Mouse (Mus musculus): ENCODE measurements around the gene Srgap1. TPM values are rescaled to one million over a fixed set of nuclear protein-coding genes. Genes with fewer than 3 reads are reported as not detected.
A peak's percentile ranks its signal among the peaks of the same experiment; 100 is the strongest.

The Srgap1 gene
- polyA plus RNA-seq, 1 experiment from 2014 or later, result 18.7 TPM

DNA sequence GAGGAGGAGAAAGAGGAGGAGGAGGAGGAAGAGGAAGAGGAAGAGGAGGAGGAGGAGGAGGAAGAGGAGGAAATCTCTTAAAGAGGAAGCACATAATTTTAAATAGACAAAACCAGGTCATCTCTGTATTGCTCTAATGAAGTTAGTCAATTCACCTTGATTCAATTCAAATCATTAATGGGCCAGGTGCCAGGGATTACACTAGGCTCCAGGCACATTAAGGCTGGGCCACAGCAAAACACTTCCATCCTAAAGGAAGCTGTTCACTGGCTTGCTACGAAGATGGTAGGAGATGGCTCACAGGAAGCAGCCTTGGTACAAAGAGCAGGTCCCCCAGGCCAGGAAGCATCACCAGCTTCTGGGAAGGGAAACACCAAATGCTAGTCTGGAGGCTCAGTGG, 189.0 kb downstream of the Srgap1 start:
- Histone ChIP-seq H3K9ac (ENCODE audit: low read depth, low read length) (no peak overlapping the region), H3K4me3 (ENCODE audit: low read length) (no peak overlapping the region), H3K4me2 (replicated peaks; ENCODE audit: low read depth, low read length) (no peak overlapping the region), H3K27ac (ENCODE audit: low read depth, low read length) (no peak overlapping the region), H3K4me1 (ENCODE audit: control insufficient read depth, insufficient read depth, low read length) (0 out of 2 replicates have a peak, but pooled peaks cover 8% of the 10 kb centered on the region), H3K27me3 (ENCODE audit: control insufficient read depth, insufficient read depth, low read length) (no peaks in the 10 kb centered on the region), H3K36me3 (ENCODE audit: control insufficient read depth, insufficient read depth, low read length) (0 out of 2 replicates have a peak, but pooled peaks cover 4% of the 10 kb centered on the region), H3K9me3 (ENCODE audit: control insufficient read depth, low read length) (no peaks in the 10 kb centered on the region)
- no peak for ATAC-seq (ENCODE audit: low FRiP score, low TSS enrichment)
- WGBS, result 90% methylated on average over 1 of the region's 1 CpGs

DNA sequence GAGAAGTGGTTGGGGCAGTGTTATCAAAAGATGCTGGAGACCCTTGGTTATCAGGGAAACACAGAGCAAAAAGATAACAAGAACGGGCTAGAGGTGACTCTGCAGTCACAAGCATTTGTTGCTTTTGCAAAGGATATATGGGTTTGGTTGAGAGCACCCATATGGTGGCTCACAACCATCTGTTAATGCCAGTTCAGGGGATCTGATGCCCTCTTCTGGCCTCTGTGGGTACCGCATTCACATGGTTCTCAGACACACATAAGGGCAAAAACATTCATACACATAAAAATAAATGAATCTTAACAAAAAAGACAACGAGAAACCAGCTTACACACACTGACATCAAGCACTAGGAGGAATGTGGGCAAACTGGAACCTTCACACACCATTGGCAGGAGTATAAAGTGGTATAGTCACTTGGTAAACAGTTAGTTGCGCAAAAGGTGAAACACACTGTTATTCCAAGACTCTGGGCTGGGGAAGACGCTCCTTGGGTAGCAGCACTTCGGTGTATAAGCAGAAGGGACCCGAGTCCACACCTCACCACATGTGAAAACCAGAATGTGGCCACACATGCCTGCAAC, 191.2 kb downstream of the Srgap1 start:
- ATAC-seq (ENCODE audit: low FRiP score, low TSS enrichment), result no peak
- Histone ChIP-seq H3K27me3 (ENCODE audit: control insufficient read depth, insufficient read depth, low read length) (no peaks in the 10 kb centered on the region), H3K9me3 (ENCODE audit: control insufficient read depth, low read length) (no peaks in the 10 kb centered on the region), H3K4me3 (ENCODE audit: low read length) (no peak overlapping the region), H3K27ac (ENCODE audit: low read depth, low read length) (no peak overlapping the region), H3K4me1 (ENCODE audit: control insufficient read depth, insufficient read depth, low read length) (0 out of 2 replicates have a peak, but pooled peaks cover 8% of the 10 kb centered on the region), H3K4me2 (replicated peaks; ENCODE audit: low read depth, low read length) (no peak overlapping the region), H3K9ac (ENCODE audit: low read depth, low read length) (no peak overlapping the region), H3K36me3 (ENCODE audit: control insufficient read depth, insufficient read depth, low read length) (0 out of 2 replicates have a peak, but pooled peaks cover 4% of the 10 kb centered on the region)
- WGBS, result 85% methylated on average over 7 of the region's 7 CpGs

DNA sequence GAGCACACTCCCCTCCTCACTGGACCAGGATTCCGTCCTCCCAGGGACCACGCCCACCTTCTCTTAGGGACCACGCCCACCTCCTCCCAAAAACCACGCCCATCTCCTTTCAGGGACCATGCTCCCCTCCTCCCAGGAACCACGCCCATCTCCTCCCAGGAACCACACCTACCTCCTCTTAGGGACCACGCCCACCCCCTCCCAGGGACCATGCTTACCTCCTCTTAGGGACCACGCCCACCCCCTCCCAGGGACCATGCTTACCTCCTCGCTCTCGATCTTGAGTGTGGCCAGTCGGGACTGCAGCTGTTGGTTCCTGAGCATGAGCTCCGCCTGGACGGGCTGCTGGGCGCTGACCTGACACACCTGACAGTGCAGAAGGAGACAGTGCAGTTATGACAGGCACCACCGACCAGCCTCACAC, 193.7 kb downstream of the Srgap1 start:
- H3K27ac ChIP-seq (ENCODE audit: low read depth, low read length), result no peak overlapping the region
- H3K4me2 ChIP-seq (replicated peaks; ENCODE audit: low read depth, low read length), result no peak overlapping the region
- 39% methylated on average over 14 of the region's 14 CpGs for WGBS
- no peaks in the 10 kb centered on the region for H3K4me1 ChIP-seq (ENCODE audit: control insufficient read depth, insufficient read depth, low read length)
- 0 out of 2 replicates have a peak, but pooled peaks cover 4% of the 10 kb centered on the region for H3K36me3 ChIP-seq (ENCODE audit: control insufficient read depth, insufficient read depth, low read length)
- no peak overlapping the region for H3K4me3 ChIP-seq (ENCODE audit: low read length)
- no peak overlapping the region for H3K9ac ChIP-seq (ENCODE audit: low read depth, low read length)
- no peaks in the 10 kb centered on the region for H3K9me3 ChIP-seq (ENCODE audit: control insufficient read depth, low read length)
- ATAC-seq (ENCODE audit: low FRiP score, low TSS enrichment), result peak; percentile 53
- no peaks in the 10 kb centered on the region for H3K27me3 ChIP-seq (ENCODE audit: control insufficient read depth, insufficient read depth, low read length)

DNA sequence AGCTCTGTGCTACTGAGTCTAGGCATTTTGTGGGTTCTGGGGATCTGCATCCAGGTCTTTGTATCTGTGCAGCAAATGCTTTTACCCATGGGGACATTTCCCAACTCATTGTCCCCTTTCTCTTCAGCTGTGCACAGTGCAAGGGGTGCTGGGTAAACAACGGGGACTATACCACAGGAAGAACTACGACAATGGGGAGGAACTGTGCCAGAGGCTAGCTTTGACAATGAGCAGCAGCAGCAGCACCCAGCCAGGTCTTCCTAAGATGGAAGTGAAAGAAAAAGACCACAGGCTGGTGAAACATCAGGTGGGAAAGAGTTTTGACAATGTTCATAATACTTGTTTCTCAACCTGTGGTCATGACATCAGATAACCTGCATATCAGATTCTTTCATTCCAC, 197.6 kb downstream of the Srgap1 start:
- Histone ChIP-seq H3K36me3 (ENCODE audit: control insufficient read depth, insufficient read depth, low read length) (peaks cover 4% of the 10 kb centered on the region; the same call in 1 of the 2 replicates), H3K27ac (ENCODE audit: low read depth, low read length) (no peak overlapping the region), H3K9ac (ENCODE audit: low read depth, low read length) (no peak overlapping the region), H3K4me2 (replicated peaks; ENCODE audit: low read depth, low read length) (no peak overlapping the region), H3K9me3 (ENCODE audit: control insufficient read depth, low read length) (no peaks in the 10 kb centered on the region), H3K4me1 (ENCODE audit: control insufficient read depth, insufficient read depth, low read length) (no peaks in the 10 kb centered on the region), H3K27me3 (ENCODE audit: control insufficient read depth, insufficient read depth, low read length) (no peaks in the 10 kb centered on the region), H3K4me3 (ENCODE audit: low read length) (no peak overlapping the region)
- ATAC-seq (ENCODE audit: low FRiP score, low TSS enrichment), result no peak
- WGBS, result 80% methylated on average over 2 of the region's 2 CpGs

- H3K9me3 ChIP-seq (ENCODE audit: control insufficient read depth, low read length), result no peaks in the 10 kb centered on the region
- H3K36me3 ChIP-seq (ENCODE audit: control insufficient read depth, insufficient read depth, low read length), result no peaks in the 10 kb centered on the region; the same call in 1 of the 2 replicates
- no peak for ATAC-seq (ENCODE audit: low FRiP score, low TSS enrichment)
- no peak overlapping the region for H3K9ac ChIP-seq (ENCODE audit: low read depth, low read length)
- no peak overlapping the region for H3K4me3 ChIP-seq (ENCODE audit: low read length)
- H3K27me3 ChIP-seq (ENCODE audit: control insufficient read depth, insufficient read depth, low read length), result no peaks in the 10 kb centered on the region
- WGBS, result 88% methylated on average over 7 of the region's 7 CpGs
- no peak overlapping the region for H3K4me2 ChIP-seq (replicated peaks; ENCODE audit: low read depth, low read length)
- no peaks in the 10 kb centered on the region for H3K4me1 ChIP-seq (ENCODE audit: control insufficient read depth, insufficient read depth, low read length)
- no peak overlapping the region for H3K27ac ChIP-seq (ENCODE audit: low read depth, low read length)
These were observed 201.4 kb downstream of the Srgap1 start for GRCm38 (mm10) chr10:121845677-121846076.

GRCm38 (mm10) chr10:121837166-121837898, 209.8 kb downstream of the Srgap1 start:
- 25% methylated on average over 16 of the region's 16 CpGs for whole genome bisulfite sequencing
- Histone ChIP-seq H3K9ac (ENCODE audit: low read depth, low read length) (no peak overlapping the region), H3K36me3 (ENCODE audit: control insufficient read depth, insufficient read depth, low read length) (peaks cover 13% of the 10 kb centered on the region; the same call in 1 of the 2 replicates), H3K9me3 (ENCODE audit: control insufficient read depth, low read length) (0 out of 2 replicates have a peak, but pooled peaks cover 3% of the 10 kb centered on the region), H3K27me3 (ENCODE audit: control insufficient read depth, insufficient read depth, low read length) (no peaks in the 10 kb centered on the region), H3K4me2 (replicated peaks; ENCODE audit: low read depth, low read length) (peak overlapping the region; percentile 32), H3K4me3 (ENCODE audit: low read length) (peak overlapping the region; percentile 11; the same call in 1 of the 2 replicates), H3K27ac (ENCODE audit: low read depth, low read length) (peak overlapping the region; percentile 89), H3K4me1 (ENCODE audit: control insufficient read depth, insufficient read depth, low read length) (peaks cover 13% of the 10 kb centered on the region)
- peak; percentile 86 for ATAC-seq (ENCODE audit: low FRiP score, low TSS enrichment)

- Histone ChIP-seq H3K4me3 (ENCODE audit: low read length) (peak overlapping the region; percentile 11), H3K27me3 (ENCODE audit: control insufficient read depth, insufficient read depth, low read length) (no peaks in the 10 kb centered on the region), H3K9ac (ENCODE audit: low read depth, low read length) (0 out of 2 replicates have a peak overlapping the region, but pooled peaks have one; percentile 18), H3K27ac (ENCODE audit: low read depth, low read length) (peak overlapping the region; percentile 89), H3K36me3 (ENCODE audit: control insufficient read depth, insufficient read depth, low read length) (peaks cover 13% of the 10 kb centered on the region; the same call in 1 of the 2 replicates), H3K4me2 (replicated peaks; ENCODE audit: low read depth, low read length) (peak overlapping the region; percentile 32), H3K9me3 (ENCODE audit: control insufficient read depth, low read length) (0 out of 2 replicates have a peak, but pooled peaks cover 3% of the 10 kb centered on the region), H3K4me1 (ENCODE audit: control insufficient read depth, insufficient read depth, low read length) (peaks cover 13% of the 10 kb centered on the region)
- ATAC-seq (ENCODE audit: low FRiP score, low TSS enrichment), result peak; percentile 74
- WGBS, result 21% methylated on average over 18 of the region's 18 CpGs
These were observed 210.5 kb downstream of the Srgap1 start for GRCm38 (mm10) chr10:121836507-121837165.

DNA sequence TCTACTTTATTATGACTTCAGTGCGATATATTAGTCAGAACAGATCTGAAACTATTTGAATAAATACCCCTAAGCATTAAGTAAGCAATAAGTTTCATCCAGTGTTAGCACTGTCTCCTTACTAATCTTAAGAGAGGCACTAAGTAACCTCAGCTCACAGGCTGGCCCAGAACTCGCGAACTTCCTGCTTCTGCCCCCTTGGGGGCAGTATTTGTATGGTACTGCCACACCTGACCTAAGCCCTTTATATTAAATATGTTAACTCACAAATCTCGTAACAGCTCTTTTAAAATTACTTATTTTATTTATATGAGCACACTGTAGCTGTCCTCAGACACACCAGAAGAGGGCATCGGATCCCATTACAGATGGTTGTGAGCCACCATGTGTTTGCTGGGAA, 213.7 kb downstream of the Srgap1 start:
- Histone ChIP-seq H3K9ac (ENCODE audit: low read depth, low read length) (no peak overlapping the region), H3K27me3 (ENCODE audit: control insufficient read depth, insufficient read depth, low read length) (no peaks in the 10 kb centered on the region), H3K4me1 (ENCODE audit: control insufficient read depth, insufficient read depth, low read length) (peaks cover 17% of the 10 kb centered on the region), H3K4me3 (ENCODE audit: low read length) (no peak overlapping the region), H3K27ac (ENCODE audit: low read depth, low read length) (no peak overlapping the region), H3K4me2 (replicated peaks; ENCODE audit: low read depth, low read length) (no peak overlapping the region), H3K36me3 (ENCODE audit: control insufficient read depth, insufficient read depth, low read length) (no peaks in the 10 kb centered on the region), H3K9me3 (ENCODE audit: control insufficient read depth, low read length) (no peaks in the 10 kb centered on the region)
- no peak for ATAC-seq (ENCODE audit: low FRiP score, low TSS enrichment)
- WGBS, result 90% methylated on average over 5 of the region's 5 CpGs

Data from kidney, embryonic 14.5 days (tissue).